Mouse (Mus musculus) forebrain, embryonic 12.5 days (tissue): Measurements from ENCODE around the gene Lrrc45. TPM values are rescaled to one million over a fixed set of nuclear protein-coding genes. Genes with fewer than 3 reads are reported as not detected.
"Not testable (repeated sequence)": the region's sequence is repeated elsewhere in the genome, so short reads cannot be mapped to it uniquely, and the experiment has no call there.

Experiments
- ATAC-seq: fragments of 200-750 bp; cut with Nextera tagmentation; 2 replicates; pipeline ENCODE4 v1.8.0; 2017; ENCODE audit warnings: moderate TSS enrichment; ENCODE audit not compliant: low FRiP score
- H3K27ac ChIP-seq: fragments of 300-500 bp; sonication (generic); 2 replicates; pipeline ENCODE4 v1.5.1; 2016; ENCODE audit warnings: mild to moderate bottlenecking
- H3K27me3 ChIP-seq: fragments of 300-500 bp; sonication (generic); 2 replicates; pipeline ENCODE4 v1.6.1; 2016; ENCODE audit warnings: mild to moderate bottlenecking
- H3K36me3 ChIP-seq: fragments of 300-500 bp; sonication (generic); replicated peaks from 2 replicates; pipeline ENCODE4 v1.6.1; 2016; ENCODE audit warnings: mild to moderate bottlenecking
- H3K4me1 ChIP-seq: fragments of 300-500 bp; sonication (generic); 2 replicates; pipeline ENCODE4 v1.6.1; 2016
- H3K4me2 ChIP-seq: fragments of 300-500 bp; sonication (generic); 2 replicates; pipeline ENCODE4 v1.6.1; 2016; ENCODE audit warnings: mild to moderate bottlenecking, moderate library complexity
- H3K4me3 ChIP-seq: fragments of 300-500 bp; sonication (generic); replicated peaks from 2 replicates; pipeline ENCODE4 v1.5.1; 2016; ENCODE audit warnings: mild to moderate bottlenecking
- H3K9ac ChIP-seq: fragments of 300-500 bp; sonication (generic); 2 replicates; pipeline ENCODE4 v1.6.1; 2016; ENCODE audit warnings: mild to moderate bottlenecking
- H3K9me3 ChIP-seq: fragments of 300-500 bp; sonication (generic); 2 replicates; pipeline ENCODE4 v1.6.1; 2016
- WGBS: fragments of 180-500 bp; shearing (Covaris S2); methylation state at CpG from one replicate; pipeline ENCODE4 v1.1.7; 2016; 5-methylcytosine and 5-hydroxymethylcytosine counted together
- polyA plus RNA-seq: library from polyadenylated mRNA; unstranded; fragments of >200 nt; fragmentation: Nextera tagmentation; extraction: Ambion mirVana; gene quantifications from 2 replicates; pipeline ENCODE4 v1.2.1, GENCODE M21; 2016

Gene Lrrc45
- polyA plus RNA-seq, 1 experiment from 2014 or later = 74.7 TPM

- H3K27ac ChIP-seq = no peak overlapping the region
- ATAC-seq = no peak
- H3K9ac ChIP-seq = peak overlapping the region; percentile 88
- H3K4me2 ChIP-seq = peak overlapping the region; percentile 99
- WGBS = 20% methylated on average over 21 of the region's 21 CpGs
- H3K4me1 ChIP-seq = peaks cover 31% of the 10 kb centered on the region
- H3K36me3 ChIP-seq = peaks cover 30% of the 10 kb centered on the region
- no peaks in the 10 kb centered on the region for H3K9me3 ChIP-seq
- peaks cover 33% of the 10 kb centered on the region for H3K27me3 ChIP-seq
- H3K4me3 ChIP-seq = peak overlapping the region; percentile 72
These were observed 8.4 kb downstream of the Lrrc45 start for GRCm38 (mm10) chr11:120722067-120722630.

- WGBS = 87% methylated on average over 11 of the region's 11 CpGs
- H3K9ac ChIP-seq = no peak overlapping the region
- peaks cover 33% of the 10 kb centered on the region for H3K27me3 ChIP-seq
These were observed 9.1 kb downstream of the Lrrc45 start for GRCm38 (mm10) chr11:120722761-120723382.

GRCm38 (mm10) chr11:120723509-120723908 lies 9.8 kb downstream of the Lrrc45 start:
- H3K27ac ChIP-seq = no peak overlapping the region
- peaks cover 32% of the 10 kb centered on the region for H3K4me1 ChIP-seq
- no peak overlapping the region for H3K4me3 ChIP-seq
- peaks cover 39% of the 10 kb centered on the region for H3K27me3 ChIP-seq
- ATAC-seq = no peak
- H3K9me3 ChIP-seq = no peaks in the 10 kb centered on the region
- no peak overlapping the region for H3K4me2 ChIP-seq
- peaks cover 17% of the 10 kb centered on the region for H3K36me3 ChIP-seq
- no peak overlapping the region for H3K9ac ChIP-seq
- WGBS = 84% methylated on average over 7 of the region's 7 CpGs

More at GRCm38 (mm10) chr11:120722761-120723382, 9.1 kb downstream of the Lrrc45 start:
- H3K27ac ChIP-seq = no peak overlapping the region
- 0 out of 2 replicates have a peak overlapping the region, but pooled peaks have one; percentile 72 for H3K4me3 ChIP-seq
- ATAC-seq = no peak
- H3K36me3 ChIP-seq = peaks cover 23% of the 10 kb centered on the region
- peak overlapping the region; percentile 99; the same call in 1 of the 2 replicates for H3K4me2 ChIP-seq
- H3K4me1 ChIP-seq = peaks cover 32% of the 10 kb centered on the region
- H3K9me3 ChIP-seq = no peaks in the 10 kb centered on the region

DNA sequence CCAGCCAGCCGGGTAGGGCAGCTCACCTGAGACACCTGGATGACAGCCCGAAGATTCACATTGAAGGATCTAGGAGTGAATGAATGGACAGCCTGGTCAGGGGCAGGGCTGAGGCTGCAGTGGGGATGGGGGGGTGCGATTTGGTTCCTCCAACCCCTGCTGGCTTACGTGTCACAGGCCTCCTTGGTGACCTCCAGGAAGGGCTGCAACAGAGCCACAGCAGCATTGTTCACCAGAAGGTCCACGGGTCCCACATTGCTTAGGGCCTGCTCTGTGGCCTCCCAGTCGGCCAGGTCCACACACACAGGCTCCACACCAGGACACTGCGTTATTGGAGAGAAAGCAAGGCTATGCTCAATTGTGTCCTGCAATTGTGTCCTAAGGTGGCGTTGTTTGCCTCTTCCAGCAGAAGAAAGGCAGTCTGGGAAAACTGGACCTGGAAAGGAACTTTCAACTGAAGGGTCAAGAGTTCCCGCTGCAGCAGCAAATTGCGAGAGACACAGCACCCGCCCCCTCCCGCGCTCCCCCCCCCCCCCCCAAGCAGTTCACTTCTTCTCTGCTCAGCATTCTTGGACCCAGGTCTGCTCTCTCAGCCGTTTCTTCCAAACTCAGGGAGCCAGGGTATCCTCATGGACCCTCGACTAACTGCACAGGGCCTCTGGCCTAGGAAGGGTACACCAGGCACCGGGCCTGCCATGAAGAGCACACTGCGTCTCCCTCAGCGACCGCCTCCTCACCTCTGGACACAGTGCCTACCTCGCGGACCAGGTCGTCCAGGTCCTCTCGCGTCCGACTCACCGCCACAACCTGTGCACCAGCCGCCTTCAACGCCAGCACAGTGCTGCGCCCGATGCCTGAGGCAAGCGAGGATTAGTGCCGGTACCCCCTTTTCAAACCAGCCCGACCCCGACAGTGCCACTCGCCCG lies 12.8 kb downstream of the Lrrc45 start:
- peak overlapping the region; percentile 78 for H3K4me2 ChIP-seq
- no peaks in the 10 kb centered on the region for H3K9me3 ChIP-seq
- H3K36me3 ChIP-seq = no peaks in the 10 kb centered on the region
- H3K9ac ChIP-seq = peak overlapping the region; percentile 53
- ATAC-seq = peak; percentile 49
- H3K4me3 ChIP-seq = peak overlapping the region; percentile 47
- H3K4me1 ChIP-seq = peaks cover 27% of the 10 kb centered on the region
- 19% methylated on average over 33 of the region's 36 CpGs for WGBS
- peaks cover 49% of the 10 kb centered on the region for H3K27me3 ChIP-seq
- H3K27ac ChIP-seq = 0 out of 2 replicates have a peak overlapping the region, but pooled peaks have one; percentile 6

DNA sequence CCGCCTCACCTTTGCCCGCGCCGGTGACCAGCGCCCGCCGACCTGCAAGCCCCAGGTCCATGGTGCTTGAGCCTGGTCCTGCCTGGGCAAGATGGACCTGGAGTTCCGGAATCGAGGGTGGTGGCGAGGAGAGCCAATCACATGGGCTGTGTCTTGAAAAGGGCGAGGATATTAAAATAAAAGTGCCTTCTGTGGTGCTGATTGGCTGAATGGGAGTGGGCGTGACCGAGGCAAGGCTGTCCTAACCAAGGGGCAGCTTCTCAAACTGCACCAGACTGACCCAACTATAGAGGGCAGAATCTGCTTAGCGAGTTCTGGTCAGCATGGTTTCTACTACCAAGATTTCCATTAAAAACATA lies 13.4 kb downstream of the Lrrc45 start, which contains the start of gene Dcxr:
Dcxr (minus strand) TSS at position 113 of the 359 bp plus-strand sequence.
- Histone ChIP-seq H3K27ac (0 out of 2 replicates have a peak within 1 kb of the TSS, but pooled peaks have one; percentile 6), H3K27me3 (peaks cover 44% of the 10 kb centered on the region), H3K4me1 (peaks cover 20% of the 10 kb centered on the region), H3K36me3 (no peaks in the 10 kb centered on the region), H3K4me2 (peak within 1 kb of the TSS; percentile 78), H3K9me3 (no peaks in the 10 kb centered on the region), H3K9ac (peak within 1 kb of the TSS; percentile 53), H3K4me3 (peak within 1 kb of the TSS; percentile 47)
- under 1% methylated on average over 14 of the region's 14 CpGs for WGBS
- peak; percentile 87 for ATAC-seq

- Histone ChIP-seq H3K4me2 (peak overlapping the region; percentile 78; the same call in 1 of the 2 replicates), H3K36me3 (no peaks in the 10 kb centered on the region), H3K27me3 (peaks cover 44% of the 10 kb centered on the region), H3K4me3 (no peak overlapping the region), H3K9me3 (no peaks in the 10 kb centered on the region), H3K9ac (no peak overlapping the region), H3K4me1 (peaks cover 18% of the 10 kb centered on the region), H3K27ac (no peak overlapping the region)
- 65% methylated on average over 10 of the region's 12 CpGs for WGBS
- ATAC-seq = no peak
These were observed 13.8 kb downstream of the Lrrc45 start for GRCm38 (mm10) chr11:120727564-120727963.

DNA sequence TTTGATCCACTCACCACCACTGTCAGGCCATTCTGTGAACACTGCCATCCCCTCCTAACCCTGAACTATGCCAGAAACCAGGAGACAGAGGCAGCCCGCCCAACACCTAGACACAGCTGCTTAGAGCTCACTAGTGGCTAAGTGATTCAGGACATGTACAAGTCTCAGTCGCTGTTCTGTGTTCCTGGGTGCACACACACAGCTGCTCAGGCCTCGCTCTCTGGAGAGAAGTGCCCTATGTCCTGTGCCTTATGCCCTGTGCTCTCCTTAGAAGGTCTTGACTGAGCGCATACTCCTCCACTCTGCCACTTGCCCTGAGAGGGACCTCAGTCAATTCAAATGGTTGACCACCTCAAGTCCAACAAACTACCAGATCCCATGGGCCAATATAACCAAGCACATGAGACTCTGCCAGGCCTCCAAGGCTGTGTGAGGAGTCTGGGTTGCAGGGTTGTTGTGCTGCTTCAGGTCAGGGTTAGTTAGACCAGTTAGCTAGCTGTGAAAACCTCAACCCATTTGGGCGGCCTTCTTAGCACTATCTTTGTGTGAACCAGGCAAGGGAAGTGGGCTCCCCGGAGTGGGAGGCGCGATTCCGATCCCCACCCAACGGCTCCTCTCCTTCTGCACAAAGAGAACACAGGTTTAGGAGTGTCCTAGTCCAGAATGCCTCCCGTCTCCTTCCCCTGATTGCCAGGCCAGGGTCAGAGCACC lies 15.0 kb downstream of the Lrrc45 start:
- WGBS = 72% methylated on average over 11 of the region's 11 CpGs
- peaks cover 42% of the 10 kb centered on the region for H3K27me3 ChIP-seq

DNA sequence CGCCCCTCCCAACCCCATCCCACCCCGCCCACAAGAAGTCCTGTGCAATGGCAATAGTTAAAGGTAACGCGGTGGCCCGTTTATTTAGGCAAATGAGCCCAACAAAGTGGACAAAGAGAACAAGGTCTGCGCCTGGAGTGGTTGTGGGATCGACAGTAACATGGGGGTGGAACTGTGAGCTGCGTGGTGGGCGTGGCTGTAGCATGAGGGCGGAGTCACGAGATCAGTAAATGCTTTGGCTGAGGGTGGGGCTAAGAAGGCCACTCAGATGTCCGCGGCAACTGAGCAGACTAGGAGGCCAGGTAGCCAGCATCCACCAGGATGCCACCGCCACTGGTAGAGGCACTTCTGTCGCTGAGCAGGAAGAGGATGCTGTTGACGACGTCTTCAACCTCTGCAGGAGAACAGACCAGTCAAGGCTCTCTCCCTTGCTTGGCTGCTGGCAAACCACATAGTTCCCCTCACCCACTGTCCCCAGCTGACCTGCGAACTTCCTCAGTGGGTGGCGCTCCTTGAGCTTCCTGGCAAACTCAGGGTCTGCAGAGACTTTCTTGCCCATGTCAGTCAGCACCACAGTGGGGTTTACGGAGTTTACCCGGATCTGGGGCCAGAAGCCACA lies 15.8 kb downstream of the Lrrc45 start:
- H3K36me3 ChIP-seq, H3K27ac ChIP-seq, H3K9ac ChIP-seq, H3K9me3 ChIP-seq: not testable (repeated sequence)
- H3K27me3 ChIP-seq = peaks cover 42% of the 10 kb centered on the region
- H3K4me2 ChIP-seq = peak overlapping the region; percentile 31
- 1% methylated on average over 17 of the region's 21 CpGs for WGBS
- peak; percentile 34; the same call in 1 of the 2 replicates for ATAC-seq
- peaks cover 15% of the 10 kb centered on the region for H3K4me1 ChIP-seq
- H3K4me3 ChIP-seq = 0 out of 2 replicates have a peak overlapping the region, but pooled peaks have one; percentile 5

More for the DNA sequence above, 15.0 kb downstream of the Lrrc45 start:
- H3K9me3 ChIP-seq = no peaks in the 10 kb centered on the region
- no peak for ATAC-seq
- no peak overlapping the region for H3K4me2 ChIP-seq
- H3K27ac ChIP-seq = no peak overlapping the region
- no peak overlapping the region for H3K4me3 ChIP-seq
- H3K36me3 ChIP-seq = no peaks in the 10 kb centered on the region
- H3K9ac ChIP-seq = no peak overlapping the region
- H3K4me1 ChIP-seq = peaks cover 15% of the 10 kb centered on the region

DNA sequence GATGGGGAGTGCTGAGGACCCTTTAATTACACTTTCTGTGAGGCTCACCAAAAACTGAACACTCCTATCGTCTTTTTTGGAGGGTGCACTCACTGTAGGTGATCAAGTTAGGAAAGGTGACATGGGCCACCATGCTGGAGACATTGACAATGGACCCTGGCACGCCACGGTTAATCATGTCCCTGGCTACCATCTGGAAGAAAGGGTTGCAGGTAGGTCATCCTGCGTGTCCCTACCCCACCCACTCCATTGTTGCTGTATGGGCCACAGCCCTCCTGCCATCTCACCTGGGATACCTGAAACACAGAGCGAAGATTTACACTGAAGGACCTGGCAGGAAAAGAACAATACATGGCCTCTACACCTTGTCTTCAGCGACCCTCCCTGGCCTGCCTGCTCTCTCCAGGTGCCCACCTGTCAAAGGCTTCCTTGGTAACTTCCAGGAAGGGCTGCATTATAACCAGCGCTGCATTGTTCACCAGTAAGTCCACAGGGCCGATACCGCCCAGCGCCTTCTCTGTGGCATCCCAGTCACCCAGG lies 16.7 kb downstream of the Lrrc45 start:
- H3K27me3 ChIP-seq = peaks cover 40% of the 10 kb centered on the region
- H3K4me3 ChIP-seq = no peak overlapping the region
- H3K27ac ChIP-seq = no peak overlapping the region
- peaks cover 15% of the 10 kb centered on the region for H3K4me1 ChIP-seq
- H3K4me2 ChIP-seq = no peak overlapping the region
- no peaks in the 10 kb centered on the region for H3K36me3 ChIP-seq
- H3K9me3 ChIP-seq = no peaks in the 10 kb centered on the region
- WGBS = 89% methylated on average over 10 of the region's 10 CpGs
- H3K9ac ChIP-seq = no peak overlapping the region
- ATAC-seq = no peak

DNA sequence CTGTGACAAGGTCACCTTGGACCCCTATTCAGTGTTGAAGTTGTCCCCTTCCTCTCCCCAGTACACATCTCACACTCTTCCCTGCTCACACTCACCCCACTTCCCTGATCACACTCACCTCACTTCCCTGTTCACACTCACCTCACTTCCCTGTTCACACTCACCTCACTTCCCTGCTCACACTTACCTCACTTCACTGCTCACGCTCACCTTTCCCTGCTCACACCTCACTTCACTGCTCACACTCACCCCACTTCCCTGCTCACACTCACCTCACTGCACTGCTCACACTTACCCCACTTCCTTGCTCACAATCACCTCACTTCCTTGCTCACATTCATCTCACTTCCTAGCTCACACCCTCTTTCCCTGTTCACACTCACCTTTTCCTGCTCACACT lies 17.7 kb downstream of the Lrrc45 start:
- Histone ChIP-seq H3K4me2 (no peak overlapping the region), H3K9ac (no peak overlapping the region), H3K9me3 (no peaks in the 10 kb centered on the region), H3K27me3 (peaks cover 32% of the 10 kb centered on the region), H3K4me1 (peaks cover 13% of the 10 kb centered on the region), H3K4me3 (no peak overlapping the region), H3K27ac (no peak overlapping the region), H3K36me3 (no peaks in the 10 kb centered on the region)
- no peak for ATAC-seq
- 91% methylated on average over 1 of the region's 1 CpGs for WGBS
